ENCODE assay signal across 10 mouse cellular contexts in the genomic region with DNA sequence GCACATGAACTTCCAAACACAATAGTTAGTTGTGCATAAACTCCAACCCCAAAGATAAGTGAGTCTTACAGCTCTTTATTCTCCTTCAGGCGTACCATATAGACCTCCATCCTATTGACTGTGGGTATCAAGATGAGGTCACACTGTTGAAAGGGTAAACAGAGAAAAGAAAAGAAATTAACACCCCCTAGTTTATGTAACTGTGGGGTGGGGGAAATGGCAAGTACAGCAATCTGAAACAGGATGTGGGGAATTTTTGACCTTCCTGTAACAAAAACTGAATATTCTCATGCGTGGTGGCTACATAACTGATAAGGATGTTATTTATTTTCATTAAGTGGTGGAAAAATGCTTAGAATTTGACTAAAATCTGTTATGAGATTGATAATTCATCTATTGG. TPM values are rescaled to one million over a fixed set of nuclear protein-coding genes. Genes with fewer than 3 reads are reported as not detected.
DNase-seq lines count a peak whose midpoint lies in the region; ATAC-seq and TF ChIP-seq lines count a peak whose summit lies in the region.
"Had no signal": no experiment of that assay in that cellular context is flagged by ENCODE, and none has a peak within 500 bp of the region (broad histone marks: within the 10 kb centered on the region; RNA-seq: fewer than 3 reads in every experiment).

No protein-coding gene starts in this region.

- 65% methylated on average over 2 of the region's 2 CpGs for WGBS in heart, embryonic 10.5 days
- 63% methylated on average over 2 of the region's 2 CpGs for WGBS in lung, postnatal 0 days
- WGBS in liver, embryonic 14.5 days (ENCODE audit: insufficient replicate concordance) = 33% methylated on average over 2 of the region's 2 CpGs
- WGBS in stomach, postnatal 0 days = 69% methylated on average over 2 of the region's 2 CpGs

- H3K4me2 ChIP-seq in lung, postnatal 0 days (replicated peaks; ENCODE audit: low read depth, low read length) = peak overlapping the region; percentile 83
- H3K4me2 ChIP-seq in liver, embryonic 14.5 days (ENCODE audit: low read depth) = peak overlapping the region; percentile 85
- peak overlapping the region; percentile 65 for H3K4me2 ChIP-seq in stomach, postnatal 0 days (replicated peaks; ENCODE audit: low read depth)

- no peak for DNase-seq in heart, embryonic 10.5 days (ENCODE audit: low spot score)
- DNase-seq in heart, adult 18-20 months = no peak
- no peak for DNase-seq in lung, postnatal 0 days (ENCODE audit: low spot score)
- DNase-seq in lung, postnatal 10 days = no peak
- DNase-seq in liver, embryonic 14.5 days (ENCODE audit: low read depth in 3 of 3, low spot score in 3 of 3) = no peak
- DNase-seq in stomach, postnatal 0 days (ENCODE audit: low spot score) = no peak
- no peak for DNase-seq in left cerebral cortex, adult 11 months (ENCODE audit: low spot score)
- no peak for DNase-seq in ovary, postnatal 14 days (ENCODE audit: low spot score)
- DNase-seq: adrenal gland, postnatal 25 days; kidney, postnatal 14 days had no signal

- no peak overlapping the region for H3K27ac ChIP-seq in heart, embryonic 10.5 days
- H3K27ac ChIP-seq in lung, postnatal 0 days (ENCODE audit: low read length) = no peak overlapping the region
- no peak overlapping the region for H3K27ac ChIP-seq in liver, embryonic 14.5 days
- no peak overlapping the region for H3K27ac ChIP-seq in stomach, postnatal 0 days (replicated peaks)

- no peaks in the 10 kb centered on the region for H3K27me3 ChIP-seq in heart, embryonic 10.5 days (ENCODE audit: insufficient read depth, poor library complexity, severe bottlenecking)
- H3K27me3 ChIP-seq in lung, postnatal 0 days (replicated peaks; ENCODE audit: insufficient read depth, low read length) = no peaks in the 10 kb centered on the region
- H3K27me3 ChIP-seq in liver, embryonic 14.5 days (ENCODE audit: control insufficient read depth, insufficient read depth, low read length) = no peaks in the 10 kb centered on the region
- H3K27me3 ChIP-seq in stomach, postnatal 0 days (ENCODE audit: control insufficient read depth, insufficient read depth, low read length) = no peaks in the 10 kb centered on the region

- H3K4me3 ChIP-seq in heart, embryonic 10.5 days = peak overlapping the region; percentile 74; the same call in 1 of the 2 replicates
- H3K4me3 ChIP-seq in lung, postnatal 0 days (ENCODE audit: low read depth, low read length) = 0 out of 2 replicates have a peak overlapping the region, but pooled peaks have one; percentile 69
- H3K4me3 ChIP-seq in liver, embryonic 14.5 days (ENCODE audit: insufficient read depth in 1 of 2, low read depth in 2 of 2, low read length in 2 of 2) = peak overlapping the region in 1 of 2 experiments; percentile 65; a peak in 2 of 4 replicates
- H3K4me3 ChIP-seq in stomach, postnatal 0 days (ENCODE audit: low read depth, low read length) = 0 out of 2 replicates have a peak overlapping the region, but pooled peaks have one; percentile 46

- H3K36me3 ChIP-seq in heart, embryonic 10.5 days = no peaks in the 10 kb centered on the region
- H3K36me3 ChIP-seq in lung, postnatal 0 days (ENCODE audit: insufficient read depth, low read length) = no peaks in the 10 kb centered on the region
- no peaks in the 10 kb centered on the region for H3K36me3 ChIP-seq in liver, embryonic 14.5 days (replicated peaks; ENCODE audit: control insufficient read depth, insufficient read depth, low read depth)
- H3K36me3 ChIP-seq in stomach, postnatal 0 days (ENCODE audit: control insufficient read depth, insufficient read depth, low read length) = no peaks in the 10 kb centered on the region

- ATAC-seq in lung, postnatal 0 days = no peak
- ATAC-seq in liver, embryonic 14.5 days (ENCODE audit: insufficient read depth) = no peak
- ATAC-seq in stomach, postnatal 0 days (ENCODE audit: low FRiP score, low TSS enrichment) = no peak

- H3K9ac ChIP-seq in lung, postnatal 0 days (replicated peaks; ENCODE audit: low read depth) = no peak overlapping the region
- no peak overlapping the region for H3K9ac ChIP-seq in liver, embryonic 14.5 days (replicated peaks)
- H3K9ac ChIP-seq in stomach, postnatal 0 days (ENCODE audit: low read length) = no peak overlapping the region

- H3K4me1 ChIP-seq in heart, embryonic 10.5 days = peaks cover 11% of the 10 kb centered on the region
- peaks cover 16% of the 10 kb centered on the region; the same call in 1 of the 2 replicates for H3K4me1 ChIP-seq in lung, postnatal 0 days (ENCODE audit: insufficient read depth, low read depth, low read length)
- peaks cover 15 to 17% of the 10 kb centered on the region in 2 experiments for H3K4me1 ChIP-seq in liver, embryonic 14.5 days (replicated peaks; ENCODE audit: control insufficient read depth in 2 of 2, insufficient read depth in 2 of 2, low read length in 1 of 2)
- H3K4me1 ChIP-seq in stomach, postnatal 0 days (replicated peaks; ENCODE audit: control insufficient read depth, insufficient read depth) = 0 out of 2 replicates have a peak, but pooled peaks cover 3% of the 10 kb centered on the region

- TF ChIP-seq EP300 in lung, postnatal 0 days (IDR thresholded peaks at IDR 0.05) = no peak
- no peak for TF ChIP-seq EP300 in liver, embryonic 14.5 days (IDR thresholded peaks at IDR 0.05; ENCODE audit: low read depth)
- no peak for TF ChIP-seq EP300 in stomach, postnatal 0 days (optimal IDR thresholded peaks at IDR 0.05)

- TF ChIP-seq CTCF in lung, postnatal 0 days (IDR thresholded peaks at IDR 0.05) = no peak
- TF ChIP-seq CTCF in liver, embryonic 14.5 days (IDR thresholded peaks at IDR 0.05; ENCODE audit: low read depth) = no peak
- no peak for TF ChIP-seq CTCF in stomach, postnatal 0 days (IDR thresholded peaks at IDR 0.05; ENCODE audit: low read depth)

- no peaks in the 10 kb centered on the region for H3K9me3 ChIP-seq in heart, embryonic 10.5 days
- H3K9me3 ChIP-seq in lung, postnatal 0 days (ENCODE audit: low read length) = no peaks in the 10 kb centered on the region
- H3K9me3 ChIP-seq in liver, embryonic 14.5 days (ENCODE audit: control insufficient read depth, low read length) = no peaks in the 10 kb centered on the region
- no peaks in the 10 kb centered on the region for H3K9me3 ChIP-seq in stomach, postnatal 0 days (ENCODE audit: control insufficient read depth, low read length)

RNA-seq across cellular contexts. Expression of a gene that starts 36.5 kb away (rescaled TPM):
- 117 and 133 TPM in 2 replicates for polyA plus RNA-seq in heart, embryonic 10.5 days (2016; fragmentation: Nextera tagmentation; extraction: Ambion mirVana)
- total RNA-seq in heart, adult 18-20 months (2021) = 10 to 100 TPM; 40.0 to 44.0 TPM
- 106 and 109 TPM in 2 replicates for polyA plus RNA-seq in lung, postnatal 0 days (2015; fragmentation: Nextera tagmentation; extraction: Ambion mirVana)
- polyA plus RNA-seq in liver, embryonic 14.5 days (2012; rRNA removed) = 7.2 and 20.5 TPM in 2 replicates
- 62.9 and 70.3 TPM in 2 replicates for polyA plus RNA-seq in liver, embryonic 14.5 days (2014; fragmentation: Nextera tagmentation; extraction: Ambion mirVana)
- 117 and 118 TPM in 2 replicates for polyA plus RNA-seq in stomach, postnatal 0 days (2015; fragmentation: Nextera tagmentation; extraction: Ambion mirVana)
